Mouse (Mus musculus) myocyte (in vitro differentiated cells): Measurements from ENCODE around the gene Rbm6. TPM values are rescaled to one million over a fixed set of nuclear protein-coding genes. Genes with fewer than 3 reads are reported as not detected.

Experiments
- H3K27me3 ChIP-seq: one replicate; pipeline ENCODE4 v1.6.1; 2011; ENCODE audit not compliant: control insufficient read depth, insufficient read depth, insufficient read length
- H3K36me3 ChIP-seq: one replicate; pipeline ENCODE4 v1.6.1; 2011; ENCODE audit not compliant: control insufficient read depth, insufficient read depth
- H3K4me2 ChIP-seq: one replicate; pipeline ENCODE4 v1.6.1; 2011; ENCODE audit warnings: low read depth, control low read depth
- H3K4me3 ChIP-seq: one replicate; pipeline ENCODE4 v1.5.1; 2011; ENCODE audit warnings: mild to moderate bottlenecking, control low read depth, moderate library complexity
- H3K79me2 ChIP-seq: one replicate; pipeline ENCODE4 v1.6.1; 2011; ENCODE audit not compliant: control insufficient read depth, insufficient read depth
- H3ac ChIP-seq: one replicate; pipeline ENCODE4 v1.6.1; 2011; ENCODE audit not compliant: control insufficient read depth, insufficient read length
- CEBPB ChIP-seq: IDR thresholded peaks from 2 replicates; pipeline ENCODE4 v1.6.1; 2011; ENCODE audit warnings: mild to moderate bottlenecking, moderate library complexity; ENCODE audit not compliant: poor library complexity, insufficient read depth, severe bottlenecking
- E2F4 ChIP-seq: IDR thresholded peaks from one replicate; pipeline ENCODE4 v1.6.1; 2011; ENCODE audit warnings: mild to moderate bottlenecking, control low read depth, moderate library complexity; ENCODE audit not compliant: insufficient read depth
- MAX ChIP-seq: IDR thresholded peaks from one replicate; pipeline ENCODE4 v1.6.1; 2011; ENCODE audit warnings: low read depth, mild to moderate bottlenecking, control low read depth
- MYOD1 ChIP-seq, 3 experiments: IDR thresholded peaks; one replicate each; pipeline ENCODE4 v1.6.1; 2011; ENCODE audit warnings: control low read depth in 2 of 3, low read depth in 2 of 3, mild to moderate bottlenecking in 2 of 3, moderate library complexity in 1 of 3; ENCODE audit not compliant: insufficient read length in 2 of 3, control insufficient read depth in 1 of 3
- MYOG ChIP-seq, 3 experiments: IDR thresholded peaks; one replicate each; pipeline ENCODE4 v1.6.1; 2011; ENCODE audit warnings: control low read depth in 2 of 3, low read depth in 2 of 3, mild to moderate bottlenecking in 2 of 3; ENCODE audit not compliant: insufficient read length in 2 of 3, control insufficient read depth in 1 of 3, insufficient read depth in 1 of 3
- POLR2A ChIP-seq: IDR thresholded peaks from one replicate; pipeline ENCODE4 v1.6.1; 2011; ENCODE audit warnings: low read depth, mild to moderate bottlenecking, control low read depth, moderate library complexity; ENCODE audit not compliant: insufficient read length
- POLR2AphosphoS2 ChIP-seq: IDR thresholded peaks from one replicate; pipeline ENCODE4 v1.6.1; 2011; ENCODE audit warnings: low read depth, control low read depth; ENCODE audit not compliant: insufficient read length
- REST ChIP-seq: IDR thresholded peaks from one replicate; pipeline ENCODE4 v1.6.1; 2011; ENCODE audit warnings: mild to moderate bottlenecking, control low read depth, moderate library complexity; ENCODE audit not compliant: insufficient read depth, insufficient read length
- SRF ChIP-seq: IDR thresholded peaks from one replicate; pipeline ENCODE4 v1.6.1; 2011; ENCODE audit warnings: low read depth; ENCODE audit not compliant: control insufficient read depth, insufficient read length
- TCF12 ChIP-seq: IDR thresholded peaks from one replicate; pipeline ENCODE4 v1.6.1; 2011; ENCODE audit warnings: mild to moderate bottlenecking, control low read depth; ENCODE audit not compliant: poor library complexity, insufficient read depth, severe bottlenecking
- TCF3 ChIP-seq: IDR thresholded peaks from one replicate; pipeline ENCODE4 v1.6.1; 2011; ENCODE audit warnings: low read depth, control low read depth; ENCODE audit not compliant: insufficient read length
- USF1 ChIP-seq: IDR thresholded peaks from one replicate; pipeline ENCODE4 v1.6.1; 2011; ENCODE audit warnings: low read depth, mild to moderate bottlenecking, control low read depth, moderate library complexity
- polyA plus RNA-seq: library from polyadenylated mRNA; unstranded; fragments of >200 nt; fragmentation: generic; extraction: Trizol; gene quantifications from one replicate; pipeline ENCODE4 v1.2.1, GENCODE M21; 2012; ENCODE audit warnings: missing spikeins

Rbm6 gene
- 10.2 TPM for polyA plus RNA-seq

GRCm38 (mm10) chr9:107873137-107873536, at the start of gene Rbm6:
TSS of gene Rbm6 (minus strand) at chr9:107873237.
- H3K27me3 ChIP-seq = no peaks in the 10 kb centered on the region
- H3K4me3 ChIP-seq = peak within 1 kb of the TSS; percentile 74
- peak within 1 kb of the TSS; percentile 89 for H3ac ChIP-seq
- no peak for TF ChIP-seq CEBPB
- no peak for TF ChIP-seq MYOG (IDR thresholded peaks at IDR 0.05; ENCODE audit: control insufficient read depth in 1 of 3, insufficient read depth in 1 of 3, insufficient read length in 2 of 3, low read depth in 2 of 3)
- TF ChIP-seq SRF = no peak
- TF ChIP-seq POLR2AphosphoS2 = no peak
- TF ChIP-seq POLR2A = no peak
- TF ChIP-seq MAX = no peak
- TF ChIP-seq TCF3 = no peak
- TF ChIP-seq MYOD1 (IDR thresholded peaks at IDR 0.05; ENCODE audit: control insufficient read depth in 1 of 3, insufficient read length in 2 of 3, low read depth in 2 of 3) = no peak
- no peak for TF ChIP-seq REST
- TF ChIP-seq USF1 = no peak
- TF ChIP-seq E2F4 = no peak
- no peak for TF ChIP-seq TCF12
- peaks cover 41% of the 10 kb centered on the region for H3K79me2 ChIP-seq
- H3K4me2 ChIP-seq = peak within 1 kb of the TSS; percentile 93
- H3K36me3 ChIP-seq = no peaks in the 10 kb centered on the region

DNA sequence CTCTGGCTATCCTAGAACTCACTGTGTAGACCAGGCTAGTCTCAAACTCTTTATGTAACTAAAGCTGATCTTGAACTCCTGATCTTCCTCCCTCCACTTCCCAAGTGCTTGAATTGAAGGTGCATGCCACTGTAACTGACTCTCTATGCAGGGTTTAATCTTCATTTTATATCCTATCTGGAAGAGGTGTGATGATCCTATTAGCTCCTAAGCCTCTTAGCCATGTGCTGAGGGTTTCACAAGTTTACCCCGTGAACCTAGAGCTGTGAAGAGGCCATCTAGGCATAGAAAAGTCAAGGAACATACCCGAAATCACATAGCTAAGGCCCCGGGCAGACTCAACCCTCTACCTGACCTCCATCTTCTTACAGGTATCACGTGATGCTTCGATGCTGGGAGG, 46.4 kb upstream of the Rbm6 start:
- H3K4me3 ChIP-seq = no peak overlapping the region
- no peak for TF ChIP-seq MYOD1 (IDR thresholded peaks at IDR 0.05; ENCODE audit: control insufficient read depth in 1 of 3, insufficient read length in 2 of 3, low read depth in 2 of 3)
- TF ChIP-seq USF1 = no peak
- no peak for TF ChIP-seq REST
- TF ChIP-seq SRF = no peak
- no peak for TF ChIP-seq TCF12
- TF ChIP-seq MYOG (IDR thresholded peaks at IDR 0.05; ENCODE audit: control insufficient read depth in 1 of 3, insufficient read depth in 1 of 3, insufficient read length in 2 of 3, low read depth in 2 of 3) = no peak
- no peak for TF ChIP-seq POLR2AphosphoS2
- TF ChIP-seq TCF3 = no peak
- TF ChIP-seq POLR2A = no peak
- TF ChIP-seq CEBPB = no peak
- no peak for TF ChIP-seq MAX
- no peak for TF ChIP-seq E2F4
- no peaks in the 10 kb centered on the region for H3K36me3 ChIP-seq
- H3K27me3 ChIP-seq = peaks cover 26% of the 10 kb centered on the region
- no peaks in the 10 kb centered on the region for H3K79me2 ChIP-seq
- H3K4me2 ChIP-seq = no peak overlapping the region
- H3ac ChIP-seq = no peak overlapping the region

DNA sequence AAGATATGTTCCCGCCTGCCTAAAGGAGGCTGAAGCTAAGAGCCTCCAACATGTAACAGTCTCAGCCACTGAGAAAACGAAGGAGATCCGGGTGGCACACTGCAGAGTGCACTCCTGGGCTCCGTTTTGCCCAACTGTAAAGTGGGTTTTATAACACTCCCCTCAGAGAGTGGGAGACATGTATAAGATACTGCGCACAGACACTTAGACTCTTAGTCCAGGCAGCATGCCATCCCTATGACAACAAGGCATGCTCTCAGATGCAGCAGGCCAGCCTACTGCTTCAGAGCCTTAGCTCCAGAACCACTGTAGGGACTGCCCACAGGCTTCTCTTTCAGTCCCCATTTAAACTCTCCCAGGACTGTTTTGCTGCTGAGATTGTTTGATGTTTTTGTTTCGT, 45.8 kb upstream of the Rbm6 start:
- H3ac ChIP-seq = no peak overlapping the region
- H3K27me3 ChIP-seq = peaks cover 32% of the 10 kb centered on the region
- H3K79me2 ChIP-seq = no peaks in the 10 kb centered on the region
- H3K4me3 ChIP-seq = no peak overlapping the region
- H3K4me2 ChIP-seq = no peak overlapping the region
- no peak for TF ChIP-seq TCF3
- TF ChIP-seq E2F4 = no peak
- TF ChIP-seq MYOD1 (IDR thresholded peaks at IDR 0.05; ENCODE audit: control insufficient read depth in 1 of 3, insufficient read length in 2 of 3, low read depth in 2 of 3) = no peak
- no peak for TF ChIP-seq MYOG (IDR thresholded peaks at IDR 0.05; ENCODE audit: control insufficient read depth in 1 of 3, insufficient read depth in 1 of 3, insufficient read length in 2 of 3, low read depth in 2 of 3)
- TF ChIP-seq TCF12 = no peak
- TF ChIP-seq REST = no peak
- no peak for TF ChIP-seq USF1
- TF ChIP-seq CEBPB = no peak
- TF ChIP-seq POLR2A = no peak
- no peak for TF ChIP-seq SRF
- TF ChIP-seq MAX = no peak
- TF ChIP-seq POLR2AphosphoS2 = no peak
- no peaks in the 10 kb centered on the region for H3K36me3 ChIP-seq

- TF ChIP-seq POLR2AphosphoS2 (no peak), POLR2A (no peak), MAX (no peak), REST (no peak), USF1 (no peak), CEBPB (no peak), SRF (no peak), E2F4 (no peak)
Observed at GRCm38 (mm10) chr9:107917895-107918608, 45.0 kb upstream of the Rbm6 start.

More at GRCm38 (mm10) chr9:107917895-107918608, 45.0 kb upstream of the Rbm6 start:
- H3K4me2 ChIP-seq = peak overlapping the region; percentile 34
- no peak overlapping the region for H3K4me3 ChIP-seq
- H3K79me2 ChIP-seq = no peaks in the 10 kb centered on the region
- no peaks in the 10 kb centered on the region for H3K36me3 ChIP-seq
- peaks cover 40% of the 10 kb centered on the region for H3K27me3 ChIP-seq
- no peak overlapping the region for H3ac ChIP-seq
